9 mouse cellular contexts compared by ENCODE assay signal in the genomic region with DNA sequence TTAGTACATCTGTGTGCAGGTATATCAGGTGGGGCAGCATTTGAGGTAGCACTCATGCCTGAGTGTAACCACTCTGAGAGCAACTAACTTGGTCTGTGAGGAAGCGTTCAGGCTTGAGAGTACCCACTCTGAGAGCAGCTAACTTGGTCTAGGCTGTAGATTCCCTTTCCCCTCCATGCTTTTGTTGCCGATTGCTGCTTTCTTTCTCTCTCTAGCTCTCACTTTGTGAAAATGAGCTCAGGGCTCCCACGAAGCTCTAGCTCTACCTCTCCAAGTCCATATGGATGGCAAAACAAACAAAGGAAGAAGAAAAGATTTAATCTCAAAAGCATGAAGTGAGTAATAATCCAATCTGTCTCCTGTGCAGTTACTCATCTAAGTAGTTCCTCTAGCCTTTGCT.
A peak's percentile ranks its signal among the peaks of the same experiment; 100 is the strongest.
DNase-seq lines count a peak whose midpoint lies in the region; ATAC-seq and TF ChIP-seq lines count a peak whose summit lies in the region.
"Had no signal": no experiment of that assay in that cellular context is flagged by ENCODE, and none has a peak within 500 bp of the region (broad histone marks: within the 10 kb centered on the region; RNA-seq: fewer than 3 reads in every experiment).

No protein-coding gene starts in this region.

- no peak overlapping the region for H3K4me2 ChIP-seq in hindbrain, embryonic 14.5 days (replicated peaks)
- H3K4me2 ChIP-seq: liver, embryonic 15.5 days had no signal

- no peaks in the 10 kb centered on the region for H3K4me1 ChIP-seq in kidney, adult 2 months (ENCODE audit: control insufficient read depth, insufficient read depth, low read length)
- 0 out of 2 replicates have a peak, but pooled peaks cover 3% of the 10 kb centered on the region for H3K4me1 ChIP-seq in hindbrain, embryonic 14.5 days (replicated peaks; ENCODE audit: control insufficient read depth, insufficient read depth, low read length)
- H3K4me1 ChIP-seq: liver, embryonic 15.5 days had no signal

- H3K4me3 ChIP-seq in kidney, adult 2 months (ENCODE audit: insufficient read depth, low read depth, low read length): peak overlapping the region; percentile 37; the same call in 1 of the 2 replicates
- peak overlapping the region; percentile 18 for H3K4me3 ChIP-seq in hindbrain, embryonic 14.5 days (replicated peaks; ENCODE audit: low read length)
- H3K4me3 ChIP-seq: liver, embryonic 15.5 days had no signal

- DNase-seq in kidney, adult 2 months: no peak
- DNase-seq in kidney, adult 8-10 months: no peak
- peak; percentile 56 for DNase-seq in CD4-positive, CD25-positive, alpha-beta regulatory T cell, adult 2 months (ENCODE audit: low read depth, low spot score)
- peak; percentile 70 for DNase-seq in brain, adult 2 months (ENCODE audit: low read depth, low spot score)
- DNase-seq in hindbrain, embryonic 14.5 days (ENCODE audit: low spot score): no peak
- DNase-seq in natural killer cell, adult 2 months (ENCODE audit: low spot score in 2 of 2): no peak
- DNase-seq in adrenal gland, adult (ENCODE audit: inconsistent age in 2 of 2, low spot score in 1 of 2): no peak
- DNase-seq in cerebellum, adult 11 months: no peak

- no peak overlapping the region for H3K9ac ChIP-seq in hindbrain, embryonic 14.5 days
- H3K9ac ChIP-seq: liver, embryonic 15.5 days had no signal

- ATAC-seq in hindbrain, embryonic 14.5 days (ENCODE audit: low FRiP score): no peak

- no peaks in the 10 kb centered on the region for H3K9me3 ChIP-seq in hindbrain, embryonic 14.5 days (ENCODE audit: control insufficient read depth, low read length)
- H3K9me3 ChIP-seq: liver, embryonic 15.5 days had no signal

- no peak for TF ChIP-seq POLR2A in kidney, adult 2 months (IDR thresholded peaks at IDR 0.05; ENCODE audit: low read depth, low read length)

- no peak overlapping the region for H3K27ac ChIP-seq in kidney, adult 2 months (ENCODE audit: insufficient read depth, low read depth, low read length)
- H3K27ac ChIP-seq in hindbrain, embryonic 14.5 days: no peak overlapping the region
- H3K27ac ChIP-seq: liver, embryonic 15.5 days had no signal

- WGBS in kidney, adult 2 months: 39% methylated on average over 3 of the region's 3 CpGs
- WGBS in hindbrain, embryonic 14.5 days: 54% methylated on average over 3 of the region's 3 CpGs

- no peak for TF ChIP-seq CTCF in kidney, adult 2 months (conservative IDR thresholded peaks at IDR 0.05; ENCODE audit: insufficient read depth, insufficient read length, low read depth, low read length)

- H3K27me3 ChIP-seq in kidney, adult 2 months (replicated peaks; ENCODE audit: control insufficient read depth, insufficient read depth, low read length): no peaks in the 10 kb centered on the region
- H3K27me3 ChIP-seq in hindbrain, embryonic 14.5 days (ENCODE audit: control insufficient read depth, insufficient read depth, low read length): no peaks in the 10 kb centered on the region
- H3K27me3 ChIP-seq: liver, embryonic 15.5 days had no signal

- no peaks in the 10 kb centered on the region for H3K36me3 ChIP-seq in kidney, adult 2 months (ENCODE audit: control insufficient read depth, insufficient read depth, low read length)
- H3K36me3 ChIP-seq in hindbrain, embryonic 14.5 days (replicated peaks; ENCODE audit: control insufficient read depth, insufficient read depth): no peaks in the 10 kb centered on the region
- H3K36me3 ChIP-seq: liver, embryonic 15.5 days had no signal

Comparison
In these comparisons a context has a peak if more than half of its experiments do, and no peak if none do; other contexts are left out.
1. DNase-seq: peak in CD4-positive, CD25-positive, alpha-beta regulatory T cell, adult 2 months (single experiment) and brain, adult 2 months (single experiment); none in kidney, adult 2 months (single experiment), kidney, adult 8-10 months (0 of 2), hindbrain, embryonic 14.5 days (single experiment), natural killer cell, adult 2 months (0 of 2), adrenal gland, adult (0 of 2) and cerebellum, adult 11 months (single experiment).